ENCODE assay signal across 8 mouse cellular contexts in the genomic region with DNA sequence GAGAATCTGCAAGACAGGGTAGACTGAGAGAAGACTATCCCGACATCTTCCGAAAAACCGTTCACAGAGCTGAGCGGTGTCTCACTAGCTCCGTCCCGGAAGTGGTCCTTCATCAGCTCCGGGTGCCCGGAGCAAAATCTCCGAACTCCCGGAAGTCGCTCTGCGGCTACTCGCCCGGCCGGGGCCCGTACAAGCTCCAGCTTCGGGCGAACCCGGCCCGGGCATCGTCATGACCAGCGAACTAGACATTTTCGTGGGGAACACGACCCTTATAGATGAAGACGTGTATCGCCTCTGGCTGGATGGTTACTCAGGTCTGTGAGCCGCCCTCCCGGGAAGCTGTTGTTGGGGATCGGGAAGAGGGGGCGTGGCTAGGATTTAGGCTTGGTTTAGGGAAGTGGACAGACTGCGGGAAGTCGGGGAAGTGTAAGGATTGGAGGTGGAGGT. TPM values are rescaled to one million over a fixed set of nuclear protein-coding genes. Genes with fewer than 3 reads are reported as not detected.
DNase-seq lines count a peak whose midpoint lies in the region; ATAC-seq lines count a peak whose summit lies in the region.

A gene (plus strand): TSS at position 151 of the 447 bp plus-strand sequence.

- H3K4me3 ChIP-seq in hindbrain, embryonic 16.5 days (ENCODE audit: low read length): peak within 1 kb of the TSS; percentile 73

- H3K4me1 ChIP-seq in hindbrain, embryonic 16.5 days (ENCODE audit: control insufficient read depth, insufficient read depth, low read depth, low read length): peaks cover 39% of the 10 kb centered on the region

- peak within 1 kb of the TSS; percentile 82 for H3K9ac ChIP-seq in hindbrain, embryonic 16.5 days (ENCODE audit: low read depth, low read length)

- no peaks in the 10 kb centered on the region for H3K27me3 ChIP-seq in hindbrain, embryonic 16.5 days (replicated peaks; ENCODE audit: control insufficient read depth, insufficient read depth, low read length)

- DNase-seq in T-cell, adult 2 months (ENCODE audit: low spot score): peak; percentile 85
- DNase-seq in cerebellum, postnatal 36 days: peak; percentile 86 to 87
- DNase-seq in gastrocnemius, adult 18-20 months (ENCODE audit: low spot score): peak; percentile 92
- peak; percentile 81 to 88 for DNase-seq in left cerebral cortex, adult 18-20 months (ENCODE audit: low spot score in 2 of 2)
- DNase-seq in right cerebral cortex, adult 2 months (ENCODE audit: low spot score in 2 of 2): peak; percentile 85 to 91
- peak; percentile 91 for DNase-seq in urinary bladder, postnatal 14 days (ENCODE audit: low spot score)

- ATAC-seq in hindbrain, embryonic 16.5 days: peak; percentile 66
- ATAC-seq in megakaryocyte, adult 5-6 weeks (ENCODE audit: poor library complexity, severe bottlenecking): peak; percentile 81

- H3K36me3 ChIP-seq in hindbrain, embryonic 16.5 days (ENCODE audit: control insufficient read depth, insufficient read depth, low read length): peaks cover 15% of the 10 kb centered on the region

- H3K27ac ChIP-seq in hindbrain, embryonic 16.5 days (ENCODE audit: low read depth, low read length): peak within 1 kb of the TSS; percentile 79

- H3K9me3 ChIP-seq in hindbrain, embryonic 16.5 days (ENCODE audit: control insufficient read depth, low read length): no peaks in the 10 kb centered on the region

- H3K4me2 ChIP-seq in hindbrain, embryonic 16.5 days (ENCODE audit: low read length): peak within 1 kb of the TSS; percentile 94

- WGBS in hindbrain, embryonic 16.5 days: under 1% methylated on average over 32 of the region's 32 CpGs

RNA-seq across cellular contexts. Expression of the gene that starts here (rescaled TPM):
- 10 to 100 TPM; 33.7 to 38.5 TPM for total RNA-seq in gastrocnemius, adult 18-20 months (2021)
- polyA plus RNA-seq in hindbrain, embryonic 16.5 days (2015; fragmentation: Nextera tagmentation; extraction: Ambion mirVana): 147 and 153 TPM in 2 replicates
- total RNA-seq in left cerebral cortex, adult 18-20 months (2021): 10 to 100 TPM; 91.2 to 98.9 TPM
- total RNA-seq in megakaryocyte, adult 5-6 weeks (2015): 55.8 and 64.9 TPM in 2 replicates
- total RNA-seq in megakaryocyte, adult 5-6 weeks (2017): 93.9 and 115 TPM in 2 replicates

Comparison
In these comparisons a context has a peak if more than half of its experiments do, and no peak if none do; other contexts are left out.
1. Peak in every context shown above with its lines: DNase-seq, ATAC-seq, H3K4me3 ChIP-seq and H3K27ac ChIP-seq.